Mouse (Mus musculus): ENCODE data around the gene Cep128. TPM values are rescaled to one million over a fixed set of nuclear protein-coding genes. Genes with fewer than 3 reads are reported as not detected.
"Not testable (repeated sequence)": the region's sequence is repeated elsewhere in the genome, so short reads cannot be mapped to it uniquely, and the experiment has no call there.

The Cep128 gene
- total and polyA plus RNA-seq, 3 experiments, result 0.81 to 3.1 (median 3.0) TPM

GRCm38 (mm10) chr12:91059704-91060318 lies 324.4 kb downstream of the Cep128 start:
- no peak for DNase-seq

DNA sequence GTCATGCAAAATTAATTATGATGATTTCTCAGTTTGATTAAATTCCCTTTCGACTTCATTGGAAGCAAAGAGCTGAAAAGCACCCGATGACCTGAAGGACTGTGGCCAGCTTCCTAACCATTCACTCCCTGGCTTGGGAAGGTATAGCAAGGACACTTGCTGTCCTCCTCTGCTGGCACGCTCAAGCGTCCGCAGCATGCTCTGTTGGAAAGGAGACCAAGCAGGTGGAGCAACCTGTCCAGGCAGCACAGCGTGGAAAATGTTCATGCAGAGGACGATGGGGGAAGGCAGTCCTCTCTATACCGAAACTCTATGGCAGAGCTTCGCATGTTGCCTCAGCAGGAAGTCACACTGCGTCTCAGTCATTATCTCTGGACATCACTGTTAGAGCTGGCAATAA lies 327.3 kb downstream of the Cep128 start:
- no peak for DNase-seq

GRCm38 (mm10) chr12:91052301-91052700 lies 331.9 kb downstream of the Cep128 start:
- DNase-seq, result no peak

GRCm38 (mm10) chr12:91050593-91051325 lies 333.4 kb downstream of the Cep128 start:
- peak; percentile 13 for DNase-seq

GRCm38 (mm10) chr12:91041363-91041762 lies 342.8 kb downstream of the Cep128 start:
- no peak for DNase-seq

GRCm38 (mm10) chr12:91040267-91040905 lies 343.8 kb downstream of the Cep128 start:
- no peak for DNase-seq

DNA sequence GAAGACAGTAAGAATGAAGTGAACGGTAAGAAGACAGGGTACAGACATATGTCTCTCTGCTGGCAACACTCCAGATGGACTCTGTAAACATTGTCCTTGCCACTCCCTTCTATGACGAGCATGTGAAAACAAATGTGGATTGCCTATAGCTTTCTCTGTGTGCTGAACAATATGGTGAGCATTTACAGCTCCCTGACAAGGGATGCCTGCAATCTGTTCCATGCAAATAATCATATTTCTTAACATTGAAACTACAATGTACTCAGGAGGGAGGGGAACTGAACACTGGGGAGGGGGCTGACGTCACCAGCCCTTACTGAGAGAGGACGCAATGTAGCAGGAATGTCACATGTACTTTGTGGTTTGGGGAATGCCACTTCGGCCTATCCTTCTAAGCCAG lies 355.1 kb downstream of the Cep128 start:
- DNase-seq, result no peak

DNA sequence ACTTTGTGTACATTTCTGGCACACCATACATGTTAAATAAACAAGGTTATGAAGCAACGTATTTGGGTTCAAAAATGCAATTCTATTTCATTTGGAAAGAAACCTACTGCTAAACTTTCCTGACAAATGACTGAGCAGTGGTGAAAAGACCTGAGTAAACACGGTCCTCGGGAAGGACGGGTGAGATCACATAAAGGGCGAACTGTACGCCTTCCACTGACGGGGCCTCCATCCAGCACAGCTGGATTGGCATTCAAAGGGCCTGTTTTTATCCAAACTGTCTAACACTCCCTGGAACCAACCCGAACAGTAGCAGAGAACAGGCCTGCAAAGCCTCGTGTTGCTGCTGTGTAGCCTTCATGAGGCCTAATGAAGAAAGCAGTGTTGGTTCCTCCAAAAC lies 356.5 kb downstream of the Cep128 start:
- no peak for DNase-seq

DNA sequence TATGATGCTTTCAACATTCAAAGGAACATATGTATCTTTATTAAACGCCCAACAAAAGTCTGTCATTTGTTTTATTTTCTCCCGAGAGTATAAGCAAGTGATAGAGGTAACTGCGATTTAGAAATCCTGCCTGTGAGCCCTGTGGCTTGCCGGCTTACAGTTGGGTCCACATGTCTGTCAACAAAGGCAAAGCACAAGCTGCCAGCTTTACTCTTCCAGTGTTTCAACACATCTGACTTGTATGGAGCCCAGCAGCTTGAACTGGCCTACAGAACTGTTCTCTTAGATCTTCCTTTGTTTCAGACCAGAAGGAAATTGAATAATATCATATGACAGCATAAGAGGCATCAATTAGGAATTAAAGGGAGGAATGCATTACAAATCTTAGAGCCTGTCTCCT lies 357.1 kb downstream of the Cep128 start:
- no peak for DNase-seq

DNA sequence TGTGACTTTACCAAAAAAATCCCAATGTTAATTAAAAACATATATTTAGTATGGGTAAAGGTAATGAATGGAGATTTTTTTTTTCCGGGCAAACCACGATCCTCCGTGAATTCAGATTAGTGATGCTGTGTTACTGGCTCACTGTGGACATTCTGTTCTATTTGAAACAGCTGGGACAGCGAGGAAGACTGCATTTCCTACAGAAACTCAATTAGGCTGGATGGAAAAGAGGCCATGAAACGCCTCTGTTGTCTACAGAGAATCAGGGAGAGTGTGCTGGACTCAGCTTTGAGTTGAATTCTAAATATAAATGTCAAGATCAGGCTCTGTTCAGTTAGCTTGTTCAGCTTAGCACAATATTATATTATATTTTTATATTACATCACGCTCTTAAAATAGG lies 369.1 kb downstream of the Cep128 start:
- DNase-seq, result no peak

DNA sequence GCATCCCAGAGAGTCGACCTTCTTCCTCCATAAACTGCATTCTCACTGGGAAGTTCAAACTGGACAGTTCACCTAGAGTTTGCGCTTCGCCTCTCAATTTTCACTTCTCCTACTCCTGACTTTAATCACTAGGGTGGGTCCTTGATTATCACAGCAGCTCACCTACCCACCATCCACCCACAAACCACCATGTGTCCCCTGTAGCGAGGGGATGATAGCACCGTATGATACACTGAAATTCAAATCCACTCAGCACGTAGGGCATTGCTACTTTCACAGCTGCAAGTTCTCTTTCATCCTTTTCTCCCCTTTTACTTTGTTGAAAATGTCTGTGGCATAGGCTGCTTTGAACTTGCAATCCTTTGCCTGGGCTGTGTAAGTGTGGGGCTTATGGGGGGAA lies 371.2 kb downstream of the Cep128 start:
- no peak for DNase-seq

DNA sequence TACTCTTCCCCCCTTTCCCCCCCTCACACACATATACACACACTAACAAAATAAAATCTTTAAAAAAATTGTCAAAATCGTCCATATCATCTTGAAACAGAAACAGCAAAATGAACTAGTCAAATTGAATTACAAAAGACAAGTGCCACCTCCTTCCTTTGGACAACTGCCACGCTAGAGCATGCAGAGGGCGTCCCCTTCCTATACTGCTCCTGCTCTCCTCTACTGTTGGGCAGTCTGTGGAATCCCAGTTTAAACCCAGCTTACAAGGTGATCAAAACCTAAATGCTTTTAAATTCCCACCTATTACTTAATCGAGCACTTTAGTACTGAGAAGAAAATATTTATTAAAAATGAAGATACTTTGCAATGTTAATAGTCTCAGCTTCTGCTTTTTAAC lies 372.0 kb downstream of the Cep128 start:
- no peak for DNase-seq

- DNase-seq, result no peak
These were observed 375.5 kb downstream of the Cep128 start for GRCm38 (mm10) chr12:91008736-91009135.

DNA sequence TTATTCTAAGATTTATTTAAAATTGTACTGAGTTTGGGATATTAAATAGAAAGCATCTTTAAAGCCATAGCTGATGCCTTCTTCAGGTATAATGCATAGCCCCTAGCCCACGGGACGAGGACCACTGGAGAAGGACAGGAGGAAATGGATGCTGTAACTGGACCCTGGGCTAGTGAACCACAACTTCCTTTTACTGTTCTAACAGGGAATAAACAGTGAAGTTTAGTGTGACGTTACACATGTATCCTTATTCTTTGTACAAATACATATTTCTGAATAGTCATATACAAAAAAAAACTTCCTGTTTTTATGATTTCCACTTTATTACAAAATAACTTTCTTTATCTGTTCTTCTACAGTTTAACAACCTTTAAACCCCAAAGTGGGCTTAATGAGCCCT lies 376.0 kb downstream of the Cep128 start:
- no peak for DNase-seq

DNA sequence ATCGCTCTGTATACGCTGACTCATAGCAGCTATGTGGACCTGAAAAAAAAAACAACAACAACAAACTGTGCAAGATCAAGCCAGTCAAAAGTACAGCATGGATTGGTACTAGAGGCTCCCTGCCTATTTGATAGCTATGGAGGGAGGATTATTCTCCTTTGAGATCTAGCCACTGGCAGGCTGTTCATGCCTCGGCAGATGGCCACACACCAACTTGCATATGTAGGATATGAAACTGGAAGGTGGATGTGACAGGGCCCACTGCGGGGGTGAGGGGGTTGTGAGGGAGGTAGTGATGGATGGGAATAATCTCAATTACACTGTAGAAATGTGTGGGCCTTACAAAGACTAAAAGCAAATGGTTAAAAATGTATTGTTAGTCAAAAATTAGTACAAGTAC lies 386.7 kb downstream of the Cep128 start:
- DNase-seq, result no peak

DNA sequence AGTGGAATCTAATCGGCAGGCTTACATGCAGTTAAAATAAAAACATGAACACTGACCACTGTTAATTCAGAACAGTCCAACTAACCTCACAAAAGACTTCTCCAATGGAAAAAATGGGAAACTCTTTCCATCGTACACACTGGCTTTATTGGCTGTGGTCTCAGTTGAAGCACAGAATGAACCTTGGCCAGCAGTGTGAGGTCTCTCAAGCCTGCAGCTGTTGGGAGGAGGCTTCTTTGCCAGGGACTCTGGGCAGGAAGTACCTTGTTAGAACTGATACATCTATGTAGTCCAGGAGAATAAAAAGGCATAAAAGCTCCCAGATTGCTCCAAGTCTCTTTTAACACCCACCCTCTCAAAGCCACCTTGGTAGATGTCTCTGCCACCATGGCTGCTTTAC lies 390.9 kb downstream of the Cep128 start:
- no peak for DNase-seq

GRCm38 (mm10) chr12:90987782-90988181 lies 396.4 kb downstream of the Cep128 start:
- DNase-seq, result no peak

DNA sequence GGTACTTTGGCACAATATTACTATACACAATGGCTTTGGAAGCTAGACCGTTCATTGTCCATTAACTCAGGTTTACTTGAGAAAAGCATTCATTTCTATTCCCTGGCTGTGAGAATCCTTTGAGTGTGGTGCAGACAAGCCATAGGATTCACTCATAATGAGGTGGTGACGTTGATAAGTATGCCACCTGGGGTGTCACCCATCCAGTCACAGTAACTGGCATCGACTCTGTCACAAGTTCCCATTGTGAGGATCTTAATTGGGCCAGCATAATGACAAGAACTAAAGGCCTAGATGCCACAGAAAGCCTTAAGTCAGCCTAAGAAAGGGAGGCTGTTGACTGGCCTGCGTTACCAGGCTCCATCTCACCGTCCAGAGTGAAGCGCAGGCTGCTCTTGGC lies 396.9 kb downstream of the Cep128 start:
- no peak for DNase-seq

GRCm38 (mm10) chr12:90982018-90982417 lies 402.2 kb downstream of the Cep128 start:
- DNase-seq, result no peak

DNA sequence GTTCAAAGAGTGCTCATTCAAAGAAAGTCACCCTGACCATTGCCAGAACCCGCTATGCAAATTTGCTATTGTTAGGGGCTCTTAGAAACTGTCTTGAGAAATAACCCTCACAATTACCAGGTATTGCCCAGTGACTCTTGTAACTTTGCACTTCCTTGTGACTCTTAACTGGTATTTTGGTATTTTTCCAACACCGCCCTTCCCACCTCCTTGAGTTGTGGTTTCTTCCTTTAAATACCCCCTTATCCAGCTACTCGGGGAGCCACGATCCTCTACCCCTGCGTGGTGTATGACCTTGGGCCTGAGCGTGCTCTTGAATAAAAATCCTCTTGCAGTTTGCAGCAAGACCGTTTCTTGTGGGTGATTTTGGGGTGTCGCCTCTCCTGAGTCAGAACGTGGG lies 407.8 kb downstream of the Cep128 start:
- DNase-seq, result not testable (repeated sequence)

DNA sequence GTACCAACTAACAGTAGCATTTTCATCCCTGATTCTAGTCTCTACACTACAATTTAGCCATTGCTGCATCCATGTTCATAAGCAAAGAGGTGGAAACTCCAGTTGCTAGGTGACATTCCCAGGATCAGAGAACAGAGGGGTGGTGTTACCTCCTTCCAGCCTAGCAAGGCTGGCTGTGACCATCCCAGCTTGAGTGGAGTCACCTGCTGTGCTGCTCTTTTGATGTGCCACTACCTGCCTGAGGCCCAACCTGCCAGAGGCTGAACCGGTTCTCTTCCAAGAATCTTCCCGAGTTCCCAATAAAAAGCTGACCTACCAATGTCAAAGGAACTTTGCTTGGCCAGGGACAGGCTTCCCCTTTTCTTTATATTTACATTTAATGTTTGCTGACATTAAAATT lies 408.8 kb downstream of the Cep128 start:
- no peak for DNase-seq

- no peak for DNase-seq
These were observed 413.1 kb downstream of the Cep128 start for GRCm38 (mm10) chr12:90971156-90971555.

DNA sequence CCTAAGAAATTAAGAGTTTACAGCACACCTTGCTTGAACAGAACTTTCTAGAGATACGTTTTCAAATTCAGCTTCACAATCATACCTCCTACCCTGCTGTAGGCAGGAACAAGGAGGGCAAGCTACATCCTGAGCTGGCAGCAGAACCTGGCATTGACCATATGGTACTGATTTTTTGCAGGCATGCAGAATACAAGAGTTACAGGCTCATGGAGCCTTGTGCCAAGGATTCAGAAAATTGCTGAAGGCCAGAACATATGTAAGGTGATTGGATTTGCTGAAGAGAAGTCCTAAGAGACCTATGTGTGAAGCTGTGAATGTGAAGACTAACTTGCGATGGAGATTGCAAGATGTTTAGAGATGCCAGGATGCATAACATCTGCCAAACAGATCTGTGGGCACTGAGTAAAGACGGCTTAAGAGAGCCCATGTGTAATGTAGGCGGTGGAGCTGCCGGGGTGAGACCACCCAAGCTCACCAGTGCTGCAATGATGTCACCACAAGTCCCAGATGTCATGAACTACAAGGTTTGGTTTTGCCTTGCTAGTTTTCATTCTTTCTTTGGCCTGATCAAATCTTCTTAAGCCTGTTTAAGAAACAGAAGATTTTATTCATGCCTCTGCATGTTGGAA lies 422.7 kb downstream of the Cep128 start:
- no peak for DNase-seq
